Mouse (Mus musculus): ENCODE measurements around the gene Mgea5. TPM values are rescaled to one million over a fixed set of nuclear protein-coding genes. Genes with fewer than 3 reads are reported as not detected.

The Mgea5 gene
- polyA plus RNA-seq, 1 experiment from 2014 or later = 68.2 TPM

GRCm38 (mm10) chr19:45792404-45792803 lies 8.8 kb upstream of the Mgea5 start:
- ATAC-seq (ENCODE audit: low FRiP score, low read depth) = no peak
- Histone ChIP-seq H3K9ac (no peak overlapping the region), H3K4me3 (no peak overlapping the region), H3K27ac (no peak overlapping the region), H3K4me2 (replicated peaks) (no peak overlapping the region), H3K4me1 (peaks cover 13% of the 10 kb centered on the region), H3K27me3 (no peaks in the 10 kb centered on the region), H3K36me3 (no peaks in the 10 kb centered on the region), H3K9me3 (no peaks in the 10 kb centered on the region)
- WGBS = 83% methylated on average over 6 of the region's 6 CpGs

- no peak for ATAC-seq (ENCODE audit: low FRiP score, low read depth)
- H3K4me1 ChIP-seq = no peaks in the 10 kb centered on the region
- no peak overlapping the region for H3K4me3 ChIP-seq
- no peak overlapping the region for H3K9ac ChIP-seq
- WGBS = 70% methylated on average over 10 of the region's 13 CpGs
- no peaks in the 10 kb centered on the region for H3K36me3 ChIP-seq
- no peak overlapping the region for H3K4me2 ChIP-seq (replicated peaks)
- no peaks in the 10 kb centered on the region for H3K9me3 ChIP-seq
- H3K27ac ChIP-seq = no peak overlapping the region
- H3K27me3 ChIP-seq = no peaks in the 10 kb centered on the region
Measured at GRCm38 (mm10) chr19:45789888-45790874, 6.5 kb upstream of the Mgea5 start.

GRCm38 (mm10) chr19:45789365-45789764 lies 5.7 kb upstream of the Mgea5 start:
- WGBS = 56% methylated on average over 7 of the region's 7 CpGs
- no peaks in the 10 kb centered on the region for H3K36me3 ChIP-seq
- no peak overlapping the region for H3K9ac ChIP-seq
- H3K27ac ChIP-seq = no peak overlapping the region
- H3K4me2 ChIP-seq (replicated peaks) = no peak overlapping the region
- no peak for ATAC-seq (ENCODE audit: low FRiP score, low read depth)
- no peak overlapping the region for H3K4me3 ChIP-seq
- H3K27me3 ChIP-seq = no peaks in the 10 kb centered on the region
- H3K4me1 ChIP-seq = no peaks in the 10 kb centered on the region
- no peaks in the 10 kb centered on the region for H3K9me3 ChIP-seq

- no peak overlapping the region for H3K9ac ChIP-seq
Measured at GRCm38 (mm10) chr19:45788337-45788736, 4.7 kb upstream of the Mgea5 start.

GRCm38 (mm10) chr19:45787450-45787849 lies 3.8 kb upstream of the Mgea5 start:
- H3K4me2 ChIP-seq (replicated peaks) = no peak overlapping the region
- H3K36me3 ChIP-seq = no peaks in the 10 kb centered on the region
- H3K27ac ChIP-seq = no peak overlapping the region
- H3K4me1 ChIP-seq = peaks cover 4% of the 10 kb centered on the region; the same call in 1 of the 2 replicates
- WGBS = 64% methylated on average over 3 of the region's 3 CpGs
- no peak overlapping the region for H3K9ac ChIP-seq
- no peak for ATAC-seq (ENCODE audit: low FRiP score, low read depth)
- H3K27me3 ChIP-seq = no peaks in the 10 kb centered on the region
- H3K4me3 ChIP-seq = no peak overlapping the region
- H3K9me3 ChIP-seq = no peaks in the 10 kb centered on the region

More at GRCm38 (mm10) chr19:45788337-45788736, 4.7 kb upstream of the Mgea5 start:
- no peaks in the 10 kb centered on the region for H3K36me3 ChIP-seq
- no peak overlapping the region for H3K4me2 ChIP-seq (replicated peaks)
- no peak for ATAC-seq (ENCODE audit: low FRiP score, low read depth)
- WGBS = 51% methylated on average over 4 of the region's 4 CpGs
- H3K27ac ChIP-seq = no peak overlapping the region
- H3K4me1 ChIP-seq = peaks cover 4% of the 10 kb centered on the region; the same call in 1 of the 2 replicates
- H3K9me3 ChIP-seq = no peaks in the 10 kb centered on the region
- no peaks in the 10 kb centered on the region for H3K27me3 ChIP-seq
- H3K4me3 ChIP-seq = no peak overlapping the region

- H3K9me3 ChIP-seq = no peaks in the 10 kb centered on the region
- peaks cover 21% of the 10 kb centered on the region for H3K4me1 ChIP-seq
- ATAC-seq (ENCODE audit: low FRiP score, low read depth) = no peak
- H3K4me3 ChIP-seq = no peak overlapping the region
- H3K4me2 ChIP-seq (replicated peaks) = no peak overlapping the region
- H3K9ac ChIP-seq = no peak overlapping the region
- no peak overlapping the region for H3K27ac ChIP-seq
- peaks cover 4% of the 10 kb centered on the region for H3K36me3 ChIP-seq
- no peaks in the 10 kb centered on the region for H3K27me3 ChIP-seq
- WGBS = 59% methylated on average over 3 of the region's 3 CpGs
Measured at GRCm38 (mm10) chr19:45785470-45785869, 1.8 kb upstream of the Mgea5 start.

GRCm38 (mm10) chr19:45783933-45784576 lies 418 bp upstream of the Mgea5 start:
- 34% methylated on average over 17 of the region's 17 CpGs for WGBS
- no peaks in the 10 kb centered on the region for H3K9me3 ChIP-seq
- H3K9ac ChIP-seq = peak overlapping the region; percentile 67
- no peaks in the 10 kb centered on the region for H3K27me3 ChIP-seq
- H3K27ac ChIP-seq = peak overlapping the region; percentile 75
- peaks cover 13% of the 10 kb centered on the region for H3K36me3 ChIP-seq
- no peak for ATAC-seq (ENCODE audit: low FRiP score, low read depth)
- H3K4me2 ChIP-seq (replicated peaks) = peak overlapping the region; percentile 67
- H3K4me1 ChIP-seq = peaks cover 29% of the 10 kb centered on the region
- H3K4me3 ChIP-seq = peak overlapping the region; percentile 100

GRCm38 (mm10) chr19:45782315-45783001 lies 1.2 kb downstream of the Mgea5 start:
- Histone ChIP-seq H3K4me3 (peak overlapping the region; percentile 100), H3K4me1 (peaks cover 29% of the 10 kb centered on the region), H3K36me3 (peaks cover 29% of the 10 kb centered on the region), H3K27me3 (no peaks in the 10 kb centered on the region), H3K9me3 (no peaks in the 10 kb centered on the region), H3K4me2 (replicated peaks) (peak overlapping the region; percentile 74), H3K27ac (peak overlapping the region; percentile 96), H3K9ac (peak overlapping the region; percentile 99)
- WGBS = under 1% methylated on average over 36 of the region's 36 CpGs
- ATAC-seq (ENCODE audit: low FRiP score, low read depth) = peak; percentile 33; the same call in 1 of the 2 replicates

GRCm38 (mm10) chr19:45781676-45782075 lies 2.0 kb downstream of the Mgea5 start:
- Histone ChIP-seq H3K9me3 (no peaks in the 10 kb centered on the region), H3K27ac (no peak overlapping the region), H3K9ac (peak overlapping the region; percentile 46), H3K4me1 (peaks cover 29% of the 10 kb centered on the region), H3K36me3 (peaks cover 35% of the 10 kb centered on the region), H3K4me3 (peak overlapping the region; percentile 100), H3K4me2 (replicated peaks) (peak overlapping the region; percentile 74), H3K27me3 (no peaks in the 10 kb centered on the region)
- no peak for ATAC-seq (ENCODE audit: low FRiP score, low read depth)
- 63% methylated on average over 8 of the region's 8 CpGs for WGBS

- peak overlapping the region; percentile 100; the same call in 1 of the 2 replicates for H3K4me3 ChIP-seq
- WGBS = 90% methylated on average over 13 of the region's 13 CpGs
- H3K4me2 ChIP-seq (replicated peaks) = peak overlapping the region; percentile 74
- H3K36me3 ChIP-seq = peaks cover 48% of the 10 kb centered on the region
- peaks cover 29% of the 10 kb centered on the region for H3K4me1 ChIP-seq
- H3K27ac ChIP-seq = no peak overlapping the region; the same call in 1 of the 2 replicates
- H3K27me3 ChIP-seq = no peaks in the 10 kb centered on the region
- no peak for ATAC-seq (ENCODE audit: low FRiP score, low read depth)
- no peaks in the 10 kb centered on the region for H3K9me3 ChIP-seq
- 0 out of 2 replicates have a peak overlapping the region, but pooled peaks have one; percentile 2 for H3K9ac ChIP-seq
Measured at GRCm38 (mm10) chr19:45780350-45780915, 3.2 kb downstream of the Mgea5 start.

GRCm38 (mm10) chr19:45775486-45775885 lies 8.2 kb downstream of the Mgea5 start:
- Histone ChIP-seq H3K4me1 (peaks cover 8% of the 10 kb centered on the region), H3K4me3 (no peak overlapping the region), H3K4me2 (replicated peaks) (no peak overlapping the region), H3K27me3 (no peaks in the 10 kb centered on the region), H3K27ac (no peak overlapping the region), H3K9ac (no peak overlapping the region), H3K9me3 (no peaks in the 10 kb centered on the region), H3K36me3 (peaks cover 93% of the 10 kb centered on the region)
- WGBS = 85% methylated on average over 2 of the region's 2 CpGs
- ATAC-seq (ENCODE audit: low FRiP score, low read depth) = no peak
